Mouse (Mus musculus): ENCODE measurements around the gene Gsap.

GRCm38 (mm10) chr5:21185764-21186685 lies at the start of gene Gsap:
- TF ChIP-seq CTCF (IDR thresholded peaks at IDR 0.05; ENCODE audit: low read depth) (no peak), EP300 (optimal IDR thresholded peaks at IDR 0.05) (no peak)
